Mouse (Mus musculus): ENCODE measurements around the gene Tes3-ps.

Tes3-ps gene

GRCm38 (mm10) chr13:49504510-49504909, 11.4 kb downstream of the Tes3-ps start, which contains the start of gene Ecm2:
Ecm2 (plus strand) TSS chr13:49504810.
- in situ Hi-C loops (cut with MboI, MseI): no loop called here

- in situ Hi-C loops (cut with MboI, MseI): no loop called here
These were observed 12.7 kb downstream of the Tes3-ps start for GRCm38 (mm10) chr13:49505776-49506175.

- in situ Hi-C loops (cut with MboI, MseI): no loop called here
These were observed 14.1 kb downstream of the Tes3-ps start for GRCm38 (mm10) chr13:49507176-49507575.

GRCm38 (mm10) chr13:49518761-49519160, 25.6 kb downstream of the Tes3-ps start:
- in situ Hi-C loops (cut with MboI, MseI): no loop called here

- in situ Hi-C loops (cut with MboI, MseI): no loop called here
These were observed 33.1 kb downstream of the Tes3-ps start for GRCm38 (mm10) chr13:49526235-49526634.

- in situ Hi-C loops (cut with MboI, MseI): no loop called here
These were observed 37.5 kb downstream of the Tes3-ps start for GRCm38 (mm10) chr13:49530636-49531035.

GRCm38 (mm10) chr13:49536946-49537345, 43.8 kb downstream of the Tes3-ps start:
- in situ Hi-C loops (cut with MboI, MseI): no loop called here

- in situ Hi-C loops (cut with MboI, MseI): no loop called here
These were observed 45.6 kb downstream of the Tes3-ps start for GRCm38 (mm10) chr13:49538693-49539092.

GRCm38 (mm10) chr13:49544279-49544678, 51.2 kb downstream of the Tes3-ps start, which contains the start of gene Aspn:
Aspn (plus strand) TSS chr13:49544443.
- in situ Hi-C loops (cut with MboI, MseI): no loop called here

- in situ Hi-C loops (cut with MboI, MseI): no loop called here
These were observed 52.5 kb downstream of the Tes3-ps start for GRCm38 (mm10) chr13:49545646-49546045.
